Mouse (Mus musculus) MEL (cell line): Measurements from ENCODE around the gene Chkb. TPM values are rescaled to one million over a fixed set of nuclear protein-coding genes. Genes with fewer than 3 reads are reported as not detected.

Experiments
- DNase-seq: peaks from one replicate; pipeline ENCODE4 v3.0.0; 2011; ENCODE audit warnings: low read depth, low spot score
- H3K27ac ChIP-seq: 2 replicates; pipeline ENCODE4 v1.5.1; 2012; ENCODE audit warnings: low read depth, mild to moderate bottlenecking, control low read depth, low read length, moderate library complexity; ENCODE audit not compliant: control insufficient read depth
- H3K27me3 ChIP-seq, 2 experiments: fragments of 150-350 bp in 1 of 2; sonication (generic) in 1 of 2; 2 replicates each; pipeline ENCODE4 v1.6.1; 2012; ENCODE audit warnings: low read length in 2 of 2, mild to moderate bottlenecking in 2 of 2, improper control_type of control experiment in 1 of 2, moderate library complexity in 1 of 2; ENCODE audit not compliant: insufficient read depth in 2 of 2, control insufficient read depth in 1 of 2
- H3K36me3 ChIP-seq, 2 experiments: 2 replicates each; pipeline ENCODE4 v1.6.1; 2012 to 2014; ENCODE audit warnings: low read length in 2 of 2, improper control_type of control experiment in 1 of 2, inconsistent platforms in 1 of 2, mild to moderate bottlenecking in 1 of 2; ENCODE audit not compliant: insufficient read depth in 2 of 2, control insufficient read depth in 1 of 2
- H3K4me1 ChIP-seq, 2 experiments: fragments of 150-350 bp in 1 of 2; sonication (generic) in 1 of 2; 2 replicates each; pipeline ENCODE4 v1.6.1; 2012; ENCODE audit warnings: low read length in 2 of 2, improper control_type of control experiment in 1 of 2, mild to moderate bottlenecking in 1 of 2; ENCODE audit not compliant: insufficient read depth in 2 of 2, control insufficient read depth in 1 of 2
- H3K4me3 ChIP-seq, 2 experiments: fragments of 150-350 bp in 1 of 2; sonication (generic) in 1 of 2; 2 replicates each; pipeline ENCODE4 v1.5.1; 2012; ENCODE audit warnings: low read depth in 2 of 2, low read length in 2 of 2, mild to moderate bottlenecking in 2 of 2, moderate library complexity in 2 of 2, control low read depth in 1 of 2, improper control_type of control experiment in 1 of 2; ENCODE audit not compliant: control insufficient read depth in 1 of 2, insufficient read depth in 1 of 2
- H3K79me2 ChIP-seq: 2 replicates; pipeline ENCODE4 v1.6.1; 2012; ENCODE audit warnings: mild to moderate bottlenecking, low read length, moderate library complexity; ENCODE audit not compliant: control insufficient read depth, poor library complexity, insufficient read depth
- H3K9ac ChIP-seq: 2 replicates; pipeline ENCODE4 v1.6.1; 2012; ENCODE audit warnings: low read depth, mild to moderate bottlenecking, control low read depth, low read length, moderate library complexity; ENCODE audit not compliant: control insufficient read depth, poor library complexity, severe bottlenecking
- H3K9me3 ChIP-seq: fragments of 150-350 bp; sonication (generic); replicated peaks from 2 replicates; pipeline ENCODE4 v1.6.1; 2012; ENCODE audit warnings: mild to moderate bottlenecking, low read length, improper control_type of control experiment, moderate library complexity; ENCODE audit not compliant: insufficient read depth
- BHLHE40 ChIP-seq: IDR thresholded peaks from 2 replicates; pipeline ENCODE4 v1.6.1; 2012; ENCODE audit warnings: low read depth, mild to moderate bottlenecking, inconsistent platforms, low read length, improper control_type of control experiment, borderline replicate concordance
- CHD1 ChIP-seq: IDR thresholded peaks from 2 replicates; pipeline ENCODE4 v1.6.1; 2012; ENCODE audit warnings: low read depth, mild to moderate bottlenecking, inconsistent platforms, low read length, improper control_type of control experiment
- CHD2 ChIP-seq: IDR thresholded peaks from 2 replicates; pipeline ENCODE4 v1.6.1; 2011; ENCODE audit warnings: low read length, improper control_type of control experiment
- CTCF ChIP-seq, 3 experiments: IDR thresholded peaks in 2 of 3; conservative IDR thresholded peaks in 1 of 3; 2 replicates each; pipeline ENCODE4 v1.5.1; 2011 to 2012; ENCODE audit warnings: low read length in 3 of 3, low read depth in 2 of 3, mild to moderate bottlenecking in 2 of 3, improper control_type of control experiment in 1 of 3, inconsistent platforms in 1 of 3, mixed read lengths in 1 of 3, moderate library complexity in 1 of 3; ENCODE audit not compliant: control insufficient read depth in 1 of 3, insufficient read depth in 1 of 3, poor library complexity in 1 of 3, severe bottlenecking in 1 of 3
- E2F4 ChIP-seq: IDR thresholded peaks from 2 replicates; pipeline ENCODE4 v1.6.1; 2011; ENCODE audit warnings: low read depth, low read length, improper control_type of control experiment, borderline replicate concordance
- ELF1 ChIP-seq: IDR thresholded peaks from 2 replicates; pipeline ENCODE4 v1.6.1; 2014; ENCODE audit warnings: low read depth, mild to moderate bottlenecking, inconsistent platforms, low read length, improper control_type of control experiment, moderate library complexity
- EP300 ChIP-seq, 2 experiments: IDR thresholded peaks; 2 replicates each; pipeline ENCODE4 v1.6.1; 2011; ENCODE audit warnings: improper control_type of control experiment in 2 of 2, low read length in 2 of 2, low read depth in 1 of 2, mild to moderate bottlenecking in 1 of 2
- ETS1 ChIP-seq: IDR thresholded peaks from 2 replicates; pipeline ENCODE4 v1.6.1; 2012; ENCODE audit warnings: low read depth, mild to moderate bottlenecking, inconsistent platforms, low read length, improper control_type of control experiment, moderate library complexity
- GATA1 ChIP-seq: IDR thresholded peaks from 2 replicates; pipeline ENCODE4 v1.6.1; 2011; ENCODE audit warnings: low read depth, low read length, improper control_type of control experiment
- HCFC1 ChIP-seq: IDR thresholded peaks from 2 replicates; pipeline ENCODE4 v1.6.1; 2012; ENCODE audit warnings: low read depth, mild to moderate bottlenecking, inconsistent platforms, low read length, improper control_type of control experiment, moderate library complexity
- JUND ChIP-seq: IDR thresholded peaks from 2 replicates; pipeline ENCODE4 v1.6.1; 2011; ENCODE audit warnings: low read depth, mild to moderate bottlenecking, improper control_type of control experiment, low read length
- MAFK ChIP-seq: IDR thresholded peaks from 2 replicates; pipeline ENCODE4 v1.6.1; 2011; ENCODE audit warnings: low read depth, mild to moderate bottlenecking, low read length, improper control_type of control experiment, borderline replicate concordance
- MAX ChIP-seq: IDR thresholded peaks from 2 replicates; pipeline ENCODE4 v1.6.1; 2011; ENCODE audit warnings: low read length, improper control_type of control experiment
- MAZ ChIP-seq: IDR thresholded peaks from 2 replicates; pipeline ENCODE4 v1.6.1; 2012; ENCODE audit warnings: low read depth, mild to moderate bottlenecking, inconsistent platforms, low read length, improper control_type of control experiment
- MEF2A ChIP-seq: IDR thresholded peaks from 2 replicates; pipeline ENCODE4 v1.6.1; 2014; ENCODE audit warnings: low read depth, mild to moderate bottlenecking, inconsistent platforms, low read length, improper control_type of control experiment; ENCODE audit not compliant: poor library complexity, insufficient replicate concordance, severe bottlenecking; ENCODE audit errors: extremely low read depth
- MXI1 ChIP-seq: IDR thresholded peaks from 2 replicates; pipeline ENCODE4 v1.6.1; 2011; ENCODE audit warnings: mild to moderate bottlenecking, low read depth, low read length, improper control_type of control experiment
- MYB ChIP-seq: IDR thresholded peaks from 2 replicates; pipeline ENCODE4 v1.6.1; 2011; ENCODE audit warnings: mild to moderate bottlenecking, low read depth, low read length, improper control_type of control experiment
- NRF1 ChIP-seq: IDR thresholded peaks from 2 replicates; pipeline ENCODE4 v1.6.1; 2014; ENCODE audit warnings: low read depth, mild to moderate bottlenecking, inconsistent platforms, low read length, improper control_type of control experiment, moderate library complexity; ENCODE audit not compliant: poor library complexity, insufficient read depth, severe bottlenecking
- POLR2AphosphoS2 ChIP-seq: IDR thresholded peaks from 2 replicates; pipeline ENCODE4 v1.6.1; 2011; ENCODE audit warnings: low read length, improper control_type of control experiment
- POLR2AphosphoS5 ChIP-seq: IDR thresholded peaks from 2 replicates; pipeline ENCODE4 v1.6.1; 2012; ENCODE audit warnings: low read depth, borderline replicate concordance, mild to moderate bottlenecking, inconsistent platforms, low read length, moderate library complexity, mixed read lengths
- RAD21 ChIP-seq: IDR thresholded peaks from 2 replicates; pipeline ENCODE4 v1.6.1; 2011; ENCODE audit warnings: mild to moderate bottlenecking, low read depth, low read length, improper control_type of control experiment
- RCOR1 ChIP-seq: IDR thresholded peaks from 2 replicates; pipeline ENCODE4 v1.6.1; 2012; ENCODE audit warnings: low read depth, mild to moderate bottlenecking, inconsistent platforms, low read length, improper control_type of control experiment
- SMC3 ChIP-seq: IDR thresholded peaks from 2 replicates; pipeline ENCODE4 v1.6.1; 2011; ENCODE audit warnings: low read depth, low read length, improper control_type of control experiment
- TAL1 ChIP-seq: IDR thresholded peaks from 2 replicates; pipeline ENCODE4 v1.6.1; 2012; ENCODE audit warnings: mild to moderate bottlenecking, inconsistent platforms, low read length, moderate library complexity, mixed read lengths
- TCF12 ChIP-seq: IDR thresholded peaks from 2 replicates; pipeline ENCODE4 v1.6.1; 2014; ENCODE audit warnings: low read depth, mild to moderate bottlenecking, inconsistent platforms, low read length, improper control_type of control experiment, moderate library complexity
- UBTF ChIP-seq: IDR thresholded peaks from 2 replicates; pipeline ENCODE4 v1.6.1; 2012; ENCODE audit warnings: low read depth, mild to moderate bottlenecking, inconsistent platforms, low read length, improper control_type of control experiment, moderate library complexity, borderline replicate concordance; ENCODE audit not compliant: insufficient read depth
- USF2 ChIP-seq, 2 experiments: IDR thresholded peaks; 2 replicates each; pipeline ENCODE4 v1.6.1; 2011 to 2012; ENCODE audit warnings: improper control_type of control experiment in 2 of 2, low read length in 2 of 2, borderline replicate concordance in 1 of 2, inconsistent platforms in 1 of 2, low read depth in 1 of 2, mild to moderate bottlenecking in 1 of 2; ENCODE audit not compliant: insufficient read depth in 1 of 2
- ZC3H11A ChIP-seq: IDR thresholded peaks from 2 replicates; pipeline ENCODE4 v1.6.1; 2012; ENCODE audit warnings: low read depth, mild to moderate bottlenecking, inconsistent platforms, low read length, improper control_type of control experiment
- ZKSCAN1 ChIP-seq: IDR thresholded peaks from 2 replicates; pipeline ENCODE4 v1.6.1; 2012; ENCODE audit warnings: low read depth, mild to moderate bottlenecking, inconsistent platforms, low read length, improper control_type of control experiment, moderate library complexity
- ZMIZ1 ChIP-seq: IDR thresholded peaks from 2 replicates; pipeline ENCODE4 v1.6.1; 2012; ENCODE audit warnings: low read depth, mild to moderate bottlenecking, inconsistent platforms, low read length, improper control_type of control experiment, moderate library complexity
- polyA plus RNA-seq, 2 experiments: library from polyadenylated mRNA; stranded (reverse) in 1 of 2; unstranded in 1 of 2; fragments of >175 nt in 1 of 2; fragments of >200 nt in 1 of 2; gene quantifications; 2 replicates each; pipeline versions ENCODE4 v1.2.1 to v1.2.4; 2012; ENCODE audit warnings: low replicate concordance in 2 of 2, low read depth in 1 of 2; ENCODE audit not compliant: insufficient read length in 2 of 2, insufficient read depth in 1 of 2, missing spikeins in 1 of 2
- total RNA-seq: library from RNA; depleted of rRNA; stranded (reverse); fragments of 300-350 nt; gene quantifications from 2 replicates; pipeline ENCODE4 v1.2.3, GENCODE M21; 2012

Chkb gene
- total and polyA plus RNA-seq, 3 experiments = 19.3 to 51.3 TPM; not detected in 1

DNA sequence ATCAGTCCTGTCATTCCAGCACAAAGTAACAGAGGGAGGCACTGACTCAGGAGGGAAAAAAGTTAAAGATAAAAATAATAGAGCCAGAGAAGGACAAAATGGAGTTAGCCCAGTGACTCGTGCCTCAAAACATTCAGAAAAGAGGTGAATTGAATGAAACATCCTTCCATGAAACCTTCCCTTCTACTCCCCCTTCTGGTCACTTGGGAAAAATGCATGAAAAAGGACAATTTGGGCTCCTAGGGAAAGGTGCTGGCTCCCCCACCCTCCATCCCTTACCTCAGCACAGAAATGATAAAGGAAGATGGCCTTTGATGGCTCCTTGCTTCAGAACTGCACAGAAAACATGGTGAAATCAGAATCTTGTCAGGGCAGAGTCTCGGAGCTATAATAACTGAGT lies 38.9 kb upstream of the Chkb start:
- peak; percentile 67 for DNase-seq
- no peaks in the 10 kb centered on the region for H3K36me3 ChIP-seq
- H3K4me1 ChIP-seq = no peaks in the 10 kb centered on the region
- no peaks in the 10 kb centered on the region for H3K9me3 ChIP-seq
- no peak overlapping the region for H3K9ac ChIP-seq
- no peak overlapping the region for H3K4me3 ChIP-seq
- H3K27me3 ChIP-seq = no peaks in the 10 kb centered on the region; a peak in 1 of 4 replicates
- no peaks in the 10 kb centered on the region for H3K79me2 ChIP-seq
- TF ChIP-seq CHD1 = no peak
- TF ChIP-seq RAD21 = peak; percentile 67
- TF ChIP-seq GATA1 = no peak
- no peak for TF ChIP-seq TCF12
- TF ChIP-seq EP300 (IDR thresholded peaks at IDR 0.05; ENCODE audit: low read depth in 1 of 2, low read length in 2 of 2) = no peak
- TF ChIP-seq SMC3 = peak; percentile 74
- TF ChIP-seq ELF1 = no peak
- TF ChIP-seq MAX = no peak
- TF ChIP-seq JUND = no peak
- peak; percentile 51 for TF ChIP-seq ZC3H11A
- peak in 2 of 3 experiments; percentile 66 to 77; a peak in 4 of 6 replicates for TF ChIP-seq CTCF (IDR thresholded peaks at IDR 0.05 in 2 of 3, conservative IDR thresholded peaks at IDR 0.05 in 1 of 3; ENCODE audit: control insufficient read depth in 1 of 3, insufficient read depth in 1 of 3, low read depth in 2 of 3, low read length in 3 of 3, poor library complexity in 1 of 3, severe bottlenecking in 1 of 3)
- TF ChIP-seq POLR2AphosphoS5 = no peak
- TF ChIP-seq MAFK = no peak
- no peak for TF ChIP-seq ETS1
- TF ChIP-seq UBTF = no peak
- TF ChIP-seq BHLHE40 = peak; percentile 24; the same call in 1 of the 2 replicates
- no peak for TF ChIP-seq ZKSCAN1
- no peak for TF ChIP-seq ZMIZ1
- no peak for TF ChIP-seq HCFC1
- TF ChIP-seq CHD2 = no peak
- TF ChIP-seq E2F4 = no peak
- no peak for TF ChIP-seq MAZ
- TF ChIP-seq USF2 (IDR thresholded peaks at IDR 0.05; ENCODE audit: borderline replicate concordance in 1 of 2, insufficient read depth in 1 of 2, low read depth in 1 of 2, low read length in 2 of 2) = no peak
- no peak for TF ChIP-seq MYB
- no peak for TF ChIP-seq NRF1
- TF ChIP-seq MEF2A = no peak
- TF ChIP-seq POLR2AphosphoS2 = no peak
- no peak for TF ChIP-seq RCOR1
- no peak for TF ChIP-seq TAL1
- TF ChIP-seq MXI1 = no peak
- no peak overlapping the region for H3K27ac ChIP-seq
